Mouse (Mus musculus) gastrocnemius, postnatal 36 days (tissue): Measurements from ENCODE around the gene 9530053A07Rik. TPM values are rescaled to one million over a fixed set of nuclear protein-coding genes. Genes with fewer than 3 reads are reported as not detected.

ENCODE experiments used
- DNase-seq, 2 experiments: peaks; one replicate each; pipeline ENCODE4 v3.0.0; 2022
- intact Hi-C: fragments of 180-260 bp; cut with DNase I; formaldehyde crosslinking; loops from one replicate; pipeline ENCODE4 v1.15.1; 2025
- total RNA-seq, 2 experiments: library from RNA; stranded (reverse); gene quantifications; 2 replicates each; pipeline ENCODE4 v1.2.3; 2021

9530053A07Rik gene
- total RNA-seq, 2 experiments from 2014 or later, result not detected

- intact Hi-C loops, result loop anchor here (5.0 kb wide), 1 partner anchor 157 kb away; the partner anchor contains the start of gene Psmc4
- DNase-seq, result peak; percentile 47 to 60
Measured at GRCm38 (mm10) chr7:28208988-28209508, 79.8 kb downstream of the 9530053A07Rik start.

GRCm38 (mm10) chr7:28210731-28211130 lies 81.5 kb downstream of the 9530053A07Rik start:
- intact Hi-C loops, result loop anchor here (5.0 kb wide), 1 partner anchor 92 kb away; the partner anchor contains the start of gene Dll3
- DNase-seq, result no peak

GRCm38 (mm10) chr7:28214142-28214541 lies 84.9 kb downstream of the 9530053A07Rik start:
- intact Hi-C loops, result loop anchor here (2.0 to 5.0 kb wide), 2 partner anchors 65 to 88 kb away; partner anchors contain the start of gene Dll3
- peak; percentile 54 to 67 for DNase-seq

Other genes starting within 250 kb of the 9530053A07Rik start
- gene Zfp974, start 200.0 kb upstream of the 9530053A07Rik start, total RNA-seq, result 1 to 10 TPM; 3.2 to 3.5 TPM
- gene Zfp780b, start 150.3 kb upstream of the 9530053A07Rik start, total RNA-seq, result 1 to 10 TPM; 6.0 to 6.9 TPM
- gene Zfp850, start 115.4 kb upstream of the 9530053A07Rik start, total RNA-seq, result under 1 TPM; 0.23 to 0.44 TPM
- 100 to 1,000 TPM in 1 of 2 experiments, 10 to 100 TPM in 1; 99.1 to 100 TPM for gene Psmc4, start 79.4 kb upstream of the 9530053A07Rik start, total RNA-seq
- under 1 TPM in 1 of 2 experiments, not detected in 1; 0.13 TPM for gene Fcgbp, start 58.2 kb upstream of the 9530053A07Rik start, total RNA-seq
- 10 to 100 TPM; 18.8 to 22.9 TPM for gene Fbl, start 40.2 kb downstream of the 9530053A07Rik start, total RNA-seq
- gene Dyrk1b, start 50.0 kb downstream of the 9530053A07Rik start, total RNA-seq, result 10 to 100 TPM; 82.4 to 90.6 TPM
- gene Eid2, start 138.4 kb downstream of the 9530053A07Rik start, total RNA-seq, result 1 to 10 TPM; 4.9 to 6.3 TPM
- gene Eid2b, start 148.3 kb downstream of the 9530053A07Rik start, total RNA-seq, result 1 to 10 TPM; 5.2 to 5.9 TPM
- gene Selenov, start 161.7 kb downstream of the 9530053A07Rik start, total RNA-seq, result not detected
- gene Dll3, start 172.8 kb downstream of the 9530053A07Rik start, total RNA-seq, result not detected
- gene Timm50, start 182.6 kb downstream of the 9530053A07Rik start, total RNA-seq, result 10 to 100 TPM; 41.9 to 42.5 TPM
- 10 to 100 TPM; 52.0 to 61.4 TPM for gene Supt5, start 209.3 kb downstream of the 9530053A07Rik start, total RNA-seq
- gene Rps16, start 221.2 kb downstream of the 9530053A07Rik start, total RNA-seq, result 100 to 1,000 TPM; 298 to 415 TPM
- gene Plekhg2, start 243.1 kb downstream of the 9530053A07Rik start, total RNA-seq, result 1 to 10 TPM; 4.7 to 7.8 TPM